Mouse (Mus musculus) stomach, embryonic 15.5 days (tissue): ENCODE data around the gene Zfp146. TPM values are rescaled to one million over a fixed set of nuclear protein-coding genes. Genes with fewer than 3 reads are reported as not detected.
"Not testable (repeated sequence)": the region's sequence is repeated elsewhere in the genome, so short reads cannot be mapped to it uniquely, and the experiment has no call there.

Source experiments
- ATAC-seq: fragments of 200-750 bp; cut with Nextera tagmentation; 2 replicates; pipeline ENCODE4 v1.8.0; 2017; ENCODE audit warnings: low read depth, moderate number of reproducible peaks, moderate TSS enrichment; ENCODE audit not compliant: insufficient read depth, low FRiP score
- H3K27ac ChIP-seq: fragments of 300-500 bp; sonication (generic); 2 replicates; pipeline ENCODE4 v1.5.1; 2015; ENCODE audit warnings: mild to moderate bottlenecking, inconsistent platforms
- H3K27me3 ChIP-seq: fragments of 300-500 bp; sonication (generic); replicated peaks from 2 replicates; pipeline ENCODE4 v1.6.1; 2015; ENCODE audit warnings: inconsistent platforms
- H3K36me3 ChIP-seq: fragments of 300-500 bp; sonication (generic); 2 replicates; pipeline ENCODE4 v1.6.1; 2015; ENCODE audit warnings: inconsistent platforms
- H3K4me1 ChIP-seq: fragments of 300-500 bp; sonication (generic); 2 replicates; pipeline ENCODE4 v1.6.1; 2015; ENCODE audit warnings: inconsistent platforms
- H3K4me2 ChIP-seq: fragments of 300-500 bp; sonication (generic); 2 replicates; pipeline ENCODE4 v1.6.1; 2015; ENCODE audit warnings: mild to moderate bottlenecking, inconsistent platforms
- H3K4me3 ChIP-seq: fragments of 300-500 bp; sonication (generic); replicated peaks from 2 replicates; pipeline ENCODE4 v1.5.1; 2015; ENCODE audit warnings: inconsistent platforms
- H3K9ac ChIP-seq: fragments of 300-500 bp; sonication (generic); 2 replicates; pipeline ENCODE4 v1.6.1; 2015; ENCODE audit warnings: inconsistent platforms
- H3K9me3 ChIP-seq: fragments of 300-500 bp; sonication (generic); 2 replicates; pipeline ENCODE4 v1.6.1; 2016; ENCODE audit warnings: inconsistent platforms
- WGBS: fragments of 180-500 bp; shearing (Covaris S2); methylation state at CpG from one replicate; pipeline ENCODE4 v1.1.7; 2015; 5-methylcytosine and 5-hydroxymethylcytosine counted together
- polyA plus RNA-seq: library from polyadenylated mRNA; unstranded; fragments of >200 nt; fragmentation: Nextera tagmentation; extraction: Ambion mirVana; gene quantifications from 2 replicates; pipeline ENCODE4 v1.2.1, GENCODE M21; 2015

Gene Zfp146
- polyA plus RNA-seq = 15.0 and 18.0 TPM in 2 replicates

GRCm38 (mm10) chr7:30169583-30170282 is at the start of gene Zfp146:
Gene Zfp146, minus strand, starts transcription at chr7:30169750.
- Histone ChIP-seq H3K27me3 (no peaks in the 10 kb centered on the region), H3K4me2 (peak within 1 kb of the TSS; percentile 62), H3K36me3 (peaks cover 23% of the 10 kb centered on the region), H3K27ac (peak within 1 kb of the TSS; percentile 81), H3K9me3 (0 out of 2 replicates have a peak, but pooled peaks cover 4% of the 10 kb centered on the region), H3K9ac (peak within 1 kb of the TSS; percentile 46), H3K4me1 (0 out of 2 replicates have a peak, but pooled peaks cover 6% of the 10 kb centered on the region), H3K4me3 (peak within 1 kb of the TSS; percentile 60)
- WGBS = under 1% methylated on average over 36 of the region's 36 CpGs
- peak; percentile 97 for ATAC-seq

- Histone ChIP-seq H3K4me1 (peaks cover 9% of the 10 kb centered on the region; the same call in 1 of the 2 replicates), H3K27ac (no peak overlapping the region), H3K9ac (no peak overlapping the region), H3K27me3 (no peaks in the 10 kb centered on the region), H3K9me3 (no peaks in the 10 kb centered on the region), H3K36me3 (no peaks in the 10 kb centered on the region), H3K4me2 (no peak overlapping the region), H3K4me3 (no peak overlapping the region)
- no peak for ATAC-seq
- WGBS = 62% methylated on average over 2 of the region's 2 CpGs
Observed at GRCm38 (mm10) chr7:30217277-30217676, 47.7 kb upstream of the Zfp146 start.

GRCm38 (mm10) chr7:30216723-30217151 is 47.2 kb upstream of the Zfp146 start:
- Histone ChIP-seq H3K27ac (no peak overlapping the region), H3K36me3 (no peaks in the 10 kb centered on the region), H3K4me1 (peaks cover 9% of the 10 kb centered on the region; the same call in 1 of the 2 replicates), H3K4me2 (peak overlapping the region; percentile 39), H3K9me3 (no peaks in the 10 kb centered on the region), H3K9ac (no peak overlapping the region), H3K27me3 (no peaks in the 10 kb centered on the region), H3K4me3 (0 out of 2 replicates have a peak overlapping the region, but pooled peaks have one; percentile 5)
- peak; percentile 37 for ATAC-seq
- 0% methylated on average over 16 of the region's 16 CpGs for WGBS

GRCm38 (mm10) chr7:30215875-30216274 is 46.3 kb upstream of the Zfp146 start:
- H3K27me3 ChIP-seq = no peaks in the 10 kb centered on the region
- H3K4me2 ChIP-seq = no peak overlapping the region
- no peak overlapping the region for H3K9ac ChIP-seq
- no peak for ATAC-seq
- H3K36me3 ChIP-seq = no peaks in the 10 kb centered on the region
- H3K4me1 ChIP-seq = peaks cover 9% of the 10 kb centered on the region; the same call in 1 of the 2 replicates
- H3K4me3 ChIP-seq = no peak overlapping the region
- WGBS = 84% methylated on average over 3 of the region's 3 CpGs
- H3K9me3 ChIP-seq = no peaks in the 10 kb centered on the region
- no peak overlapping the region for H3K27ac ChIP-seq

- H3K27ac ChIP-seq = no peak overlapping the region
- 78% methylated on average over 3 of the region's 3 CpGs for WGBS
- H3K4me2 ChIP-seq = no peak overlapping the region
- ATAC-seq = no peak
- no peaks in the 10 kb centered on the region for H3K9me3 ChIP-seq
- H3K36me3 ChIP-seq = no peaks in the 10 kb centered on the region
- H3K4me1 ChIP-seq = peaks cover under 1% of the 10 kb centered on the region; the same call in 1 of the 2 replicates
- H3K4me3 ChIP-seq = no peak overlapping the region
- H3K27me3 ChIP-seq = no peaks in the 10 kb centered on the region
- H3K9ac ChIP-seq = no peak overlapping the region
Observed at GRCm38 (mm10) chr7:30213881-30214280, 44.3 kb upstream of the Zfp146 start.

GRCm38 (mm10) chr7:30211025-30211424 is 41.5 kb upstream of the Zfp146 start:
- Histone ChIP-seq H3K4me3 (no peak overlapping the region), H3K4me1 (no peaks in the 10 kb centered on the region), H3K4me2 (no peak overlapping the region), H3K36me3 (no peaks in the 10 kb centered on the region), H3K27ac (no peak overlapping the region), H3K9me3 (no peaks in the 10 kb centered on the region), H3K9ac (no peak overlapping the region), H3K27me3 (no peaks in the 10 kb centered on the region)
- 31% methylated on average over 4 of the region's 4 CpGs for WGBS
- no peak for ATAC-seq

- ATAC-seq, H3K4me2 ChIP-seq, H3K27me3 ChIP-seq, H3K4me3 ChIP-seq, H3K27ac ChIP-seq, H3K9me3 ChIP-seq, H3K9ac ChIP-seq, H3K36me3 ChIP-seq, H3K4me1 ChIP-seq: not testable (repeated sequence)
- WGBS = 63% methylated on average over 5 of the region's 5 CpGs
Observed at GRCm38 (mm10) chr7:30206364-30206763, 36.8 kb upstream of the Zfp146 start.

- ATAC-seq = no peak
- Histone ChIP-seq H3K4me2 (no peak overlapping the region), H3K4me1 (no peaks in the 10 kb centered on the region), H3K36me3 (no peaks in the 10 kb centered on the region), H3K27ac (peak overlapping the region; percentile 59; the same call in 1 of the 2 replicates), H3K9ac (no peak overlapping the region), H3K9me3 (no peaks in the 10 kb centered on the region), H3K27me3 (no peaks in the 10 kb centered on the region), H3K4me3 (no peak overlapping the region)
- WGBS = 6% methylated on average over 2 of the region's 2 CpGs
Observed at GRCm38 (mm10) chr7:30205383-30205782, 35.8 kb upstream of the Zfp146 start.

- no peak overlapping the region; the same call in 1 of the 2 replicates for H3K4me3 ChIP-seq
- H3K27ac ChIP-seq = peak overlapping the region; percentile 59
- no peak overlapping the region for H3K9ac ChIP-seq
- H3K9me3 ChIP-seq = no peaks in the 10 kb centered on the region
- no peaks in the 10 kb centered on the region for H3K4me1 ChIP-seq
- ATAC-seq = peak; percentile 74; the same call in 1 of the 2 replicates
- H3K4me2 ChIP-seq = peak overlapping the region; percentile 35
- 35% methylated on average over 8 of the region's 8 CpGs for WGBS
- no peaks in the 10 kb centered on the region for H3K27me3 ChIP-seq
- no peaks in the 10 kb centered on the region for H3K36me3 ChIP-seq
Observed at GRCm38 (mm10) chr7:30204380-30204779, 34.8 kb upstream of the Zfp146 start.

GRCm38 (mm10) chr7:30202895-30203690 is 33.5 kb upstream of the Zfp146 start:
- H3K36me3 ChIP-seq = no peaks in the 10 kb centered on the region
- H3K4me2 ChIP-seq = no peak overlapping the region
- no peak overlapping the region for H3K4me3 ChIP-seq
- 55% methylated on average over 11 of the region's 11 CpGs for WGBS
- no peak overlapping the region for H3K9ac ChIP-seq
- ATAC-seq = no peak
- H3K27me3 ChIP-seq = no peaks in the 10 kb centered on the region
- no peak overlapping the region for H3K27ac ChIP-seq
- peaks cover 4% of the 10 kb centered on the region; the same call in 1 of the 2 replicates for H3K4me1 ChIP-seq
- H3K9me3 ChIP-seq = no peaks in the 10 kb centered on the region

- H3K4me3 ChIP-seq, H3K4me1 ChIP-seq, ATAC-seq, H3K9me3 ChIP-seq, H3K27ac ChIP-seq, H3K9ac ChIP-seq, H3K27me3 ChIP-seq, H3K4me2 ChIP-seq, H3K36me3 ChIP-seq: not testable (repeated sequence)
- WGBS = 83% methylated on average over 5 of the region's 5 CpGs
Observed at GRCm38 (mm10) chr7:30200661-30201060, 31.1 kb upstream of the Zfp146 start.

- no peak for ATAC-seq
- Histone ChIP-seq H3K4me3 (no peak overlapping the region), H3K27me3 (no peaks in the 10 kb centered on the region)
Observed at GRCm38 (mm10) chr7:30200200-30200599, 30.6 kb upstream of the Zfp146 start.

More at GRCm38 (mm10) chr7:30200200-30200599, 30.6 kb upstream of the Zfp146 start:
- peaks cover 11% of the 10 kb centered on the region for H3K4me1 ChIP-seq
- 83% methylated on average over 5 of the region's 5 CpGs for WGBS
- H3K9me3 ChIP-seq = no peaks in the 10 kb centered on the region
- no peak overlapping the region for H3K9ac ChIP-seq
- H3K27ac ChIP-seq = no peak overlapping the region
- H3K4me2 ChIP-seq = no peak overlapping the region
- H3K36me3 ChIP-seq = no peaks in the 10 kb centered on the region
